In genomic region chr16:77499537-77500301, GRCm38 (mm10) we compare ENCODE assay signal across 8 mouse cellular contexts.
DNase-seq lines count a peak whose midpoint lies in the region; ATAC-seq and TF ChIP-seq lines count a peak whose summit lies in the region.

No protein-coding gene starts in this region.

- peak; percentile 54 for DNase-seq in 3134 (ENCODE audit: extremely low read depth, insufficient read length, low spot score)
- peak; percentile 35 for DNase-seq in cerebellum, adult 9-11 months
- DNase-seq in frontal cortex, adult 2 months (ENCODE audit: extremely low spot score in 1 of 2, low spot score in 1 of 2), result peak; percentile 73 to 87
- DNase-seq in heart, postnatal 4 days, result peak; percentile 93
- DNase-seq in layer of hippocampus, adult 2 months (ENCODE audit: low spot score in 2 of 2), result peak; percentile 83 to 84
- DNase-seq in thymus, postnatal 25 days, result peak; percentile 10

- no peaks in the 10 kb centered on the region for H3K9me3 ChIP-seq in liver, embryonic 16.5 days (replicated peaks; ENCODE audit: control insufficient read depth, low read length)
- no peaks in the 10 kb centered on the region for H3K9me3 ChIP-seq in neural tube, embryonic 15.5 days (replicated peaks)

- no peak overlapping the region for H3K9ac ChIP-seq in liver, embryonic 16.5 days (ENCODE audit: low read depth, low read length)
- no peak overlapping the region for H3K9ac ChIP-seq in neural tube, embryonic 15.5 days (replicated peaks)

- WGBS in liver, embryonic 16.5 days (ENCODE audit: insufficient replicate concordance), result 50% methylated on average over 18 of the region's 18 CpGs
- 33% methylated on average over 18 of the region's 18 CpGs for WGBS in neural tube, embryonic 15.5 days

- H3K27ac ChIP-seq in layer of hippocampus, adult 2 months, result peak overlapping the region; percentile 95
- H3K27ac ChIP-seq in liver, embryonic 16.5 days (ENCODE audit: low read length), result no peak overlapping the region
- H3K27ac ChIP-seq in neural tube, embryonic 15.5 days (replicated peaks), result peak overlapping the region; percentile 82

- H3K4me3 ChIP-seq in layer of hippocampus, adult 2 months, result peak overlapping the region; percentile 57
- H3K4me3 ChIP-seq in liver, embryonic 16.5 days (ENCODE audit: low read depth, low read length), result no peak overlapping the region
- peak overlapping the region; percentile 9; the same call in 1 of the 2 replicates for H3K4me3 ChIP-seq in neural tube, embryonic 15.5 days (replicated peaks)

- H3K36me3 ChIP-seq in liver, embryonic 16.5 days (ENCODE audit: control insufficient read depth, insufficient read depth), result no peaks in the 10 kb centered on the region
- no peaks in the 10 kb centered on the region for H3K36me3 ChIP-seq in neural tube, embryonic 15.5 days

- H3K4me2 ChIP-seq in liver, embryonic 16.5 days (ENCODE audit: low read depth, low read length), result peak overlapping the region; percentile 21; the same call in 1 of the 2 replicates
- peak overlapping the region; percentile 40 for H3K4me2 ChIP-seq in neural tube, embryonic 15.5 days

- no peaks in the 10 kb centered on the region for H3K4me1 ChIP-seq in liver, embryonic 16.5 days (ENCODE audit: control insufficient read depth, low read depth, low read length)
- H3K4me1 ChIP-seq in neural tube, embryonic 15.5 days, result peaks cover 14% of the 10 kb centered on the region

- ATAC-seq in liver, embryonic 16.5 days (ENCODE audit: low read depth), result peak; percentile 70
- ATAC-seq in neural tube, embryonic 15.5 days (ENCODE audit: low FRiP score), result peak; percentile 92

- no peaks in the 10 kb centered on the region for H3K27me3 ChIP-seq in liver, embryonic 16.5 days (ENCODE audit: control insufficient read depth, insufficient read depth, low read depth, low read length)
- no peaks in the 10 kb centered on the region for H3K27me3 ChIP-seq in neural tube, embryonic 15.5 days (replicated peaks)

- TF ChIP-seq CTCF in layer of hippocampus, adult 2 months (conservative IDR thresholded peaks at IDR 0.05), result no peak

Comparison
In these comparisons a context has a peak if more than half of its experiments do, and no peak if none do; other contexts are left out.
1. DNase-seq: peak in every context shown above with its lines; median percentile 93 in heart, postnatal 4 days; 84 in layer of hippocampus, adult 2 months; 80 in frontal cortex, adult 2 months; 54 in 3134; 35 in cerebellum, adult 9-11 months; 10 in thymus, postnatal 25 days.